Mouse (Mus musculus) B cell, adult (primary cell): ENCODE measurements around the gene Gm12800. TPM values are rescaled to one million over a fixed set of nuclear protein-coding genes. Genes with fewer than 3 reads are reported as not detected.

Experiments
- total RNA-seq: library from RNA; stranded (reverse); gene quantifications from 4 replicates; pipeline ENCODE4 v1.2.4, GENCODE M21; 2023; ENCODE audit not compliant: inconsistent age

Gm12800 gene
- not detected in 4 replicates for total RNA-seq

GRCm38 (mm10) chr4:101908821-101909220 is at the start of gene Gm12800:
Gene Gm12800 (plus strand): TSS chr4:101909121.

GRCm38 (mm10) chr4:101893656-101894420 is 15.1 kb upstream of the Gm12800 start, which contains the start of gene C130073F10Rik:
Gene C130073F10Rik (minus strand): TSS chr4:101893789.

GRCm38 (mm10) chr4:101940107-101940506 is 31.2 kb downstream of the Gm12800 start, which contains the start of gene Gm12794:
Gene Gm12794 (plus strand): TSS chr4:101940407.

Other genes starting within 250 kb of the Gm12800 start
- 0.24 to 0.72 TPM in 2 of 4 replicates, not detected in the others for gene Lepr, start 191.7 kb upstream of the Gm12800 start, total RNA-seq
- not detected in 4 replicates for gene B020004J07Rik, start 65.1 kb upstream of the Gm12800 start, total RNA-seq
- not detected in 4 replicates for gene C130073F10Rik, start 15.3 kb upstream of the Gm12800 start, total RNA-seq
- not detected in 4 replicates for gene Gm12794, start 31.3 kb downstream of the Gm12800 start, total RNA-seq
- gene Gm12790, start 71.9 kb downstream of the Gm12800 start, total RNA-seq = not detected in 4 replicates
- gene Gm12789, start 77.5 kb downstream of the Gm12800 start, total RNA-seq = not detected in 4 replicates
- 137 to 157 TPM (median 151 TPM) in 4 replicates for gene Pde4b, start 178.4 kb downstream of the Gm12800 start, total RNA-seq